8 mouse cellular contexts compared by ENCODE assay signal in genomic region chr2:168207883-168208282, GRCm38 (mm10). TPM values are rescaled to one million over a fixed set of nuclear protein-coding genes. Genes with fewer than 3 reads are reported as not detected.
DNase-seq lines count a peak whose midpoint lies in the region; ATAC-seq and TF ChIP-seq lines count a peak whose summit lies in the region.

No protein-coding gene starts in this region.

- TF ChIP-seq POLR2A in testis, adult 2 months (IDR thresholded peaks at IDR 0.05; ENCODE audit: control insufficient read depth, low read depth, low read length), result no peak

- no peak overlapping the region for H3K9ac ChIP-seq in neural tube, embryonic 11.5 days (ENCODE audit: low read length)
- peak overlapping the region; percentile 62 for H3K9ac ChIP-seq in liver, embryonic 11.5 days (ENCODE audit: low read depth, low read length)

- WGBS in neural tube, embryonic 11.5 days, result 92% methylated on average over 3 of the region's 3 CpGs
- 81% methylated on average over 3 of the region's 3 CpGs for WGBS in liver, embryonic 11.5 days

- H3K4me2 ChIP-seq in neural tube, embryonic 11.5 days (ENCODE audit: low read depth), result no peak overlapping the region
- peak overlapping the region; percentile 88 for H3K4me2 ChIP-seq in liver, embryonic 11.5 days

- no peak for ATAC-seq in neural tube, embryonic 11.5 days (ENCODE audit: insufficient read depth, low FRiP score, low TSS enrichment)
- ATAC-seq in liver, embryonic 11.5 days (replicated peaks; ENCODE audit: low FRiP score), result no peak

- DNase-seq in cerebellum, postnatal 14 days, result peak; percentile 33 to 51
- no peak for DNase-seq in cerebellum, postnatal 4 days (ENCODE audit: low spot score in 2 of 2)
- no peak for DNase-seq in neural tube, embryonic 11.5 days (ENCODE audit: low spot score)
- DNase-seq in neural tube, embryonic 10.5 days (ENCODE audit: extremely low spot score, low spot score), result no peak
- DNase-seq in liver, embryonic 11.5 days (ENCODE audit: low spot score), result no peak
- no peak for DNase-seq in spleen, postnatal 36 days (ENCODE audit: low spot score in 2 of 2)
- no peak for DNase-seq in gastrocnemius, adult 8-10 months (ENCODE audit: low spot score in 2 of 2)

- no peak for TF ChIP-seq CTCF in testis, adult 2 months (IDR thresholded peaks at IDR 0.05; ENCODE audit: control insufficient read depth, insufficient read depth, insufficient replicate concordance, low read depth, low read length)

- 0 out of 2 replicates have a peak overlapping the region, but pooled peaks have one; percentile 99 for H3K27ac ChIP-seq in neural tube, embryonic 11.5 days (ENCODE audit: low read depth, low read length)
- peak overlapping the region; percentile 99 for H3K27ac ChIP-seq in liver, embryonic 11.5 days (ENCODE audit: low read depth, low read length)
- peak overlapping the region; percentile 91 for H3K27ac ChIP-seq in testis, adult 2 months (ENCODE audit: control insufficient read depth, insufficient read depth, low read depth, low read length)

- H3K27me3 ChIP-seq in neural tube, embryonic 11.5 days (ENCODE audit: control insufficient read depth, insufficient read depth, low read length), result no peaks in the 10 kb centered on the region
- H3K27me3 ChIP-seq in liver, embryonic 11.5 days (replicated peaks; ENCODE audit: control insufficient read depth, insufficient read depth, low read length), result no peaks in the 10 kb centered on the region
- no peaks in the 10 kb centered on the region for H3K27me3 ChIP-seq in testis, adult 2 months (ENCODE audit: control insufficient read depth, insufficient read depth, low read length)

- H3K4me3 ChIP-seq in neural tube, embryonic 11.5 days (ENCODE audit: low read depth, low read length), result no peak overlapping the region
- peak overlapping the region; percentile 99; the same call in 1 of the 2 replicates for H3K4me3 ChIP-seq in liver, embryonic 11.5 days (ENCODE audit: low read depth, low read length)
- H3K4me3 ChIP-seq in testis, adult 2 months (ENCODE audit: control insufficient read depth, low read depth, low read length), result peak overlapping the region; percentile 88

- peaks cover 9% of the 10 kb centered on the region for H3K36me3 ChIP-seq in neural tube, embryonic 11.5 days (ENCODE audit: control insufficient read depth, insufficient read depth, low read length)
- H3K36me3 ChIP-seq in liver, embryonic 11.5 days (ENCODE audit: control insufficient read depth, insufficient read depth, low read length), result peaks cover 35% of the 10 kb centered on the region
- H3K36me3 ChIP-seq in testis, adult 2 months (ENCODE audit: control insufficient read depth, insufficient read depth, low read length), result peaks cover 2% of the 10 kb centered on the region

- H3K9me3 ChIP-seq in neural tube, embryonic 11.5 days (ENCODE audit: control insufficient read depth, low read length), result no peaks in the 10 kb centered on the region
- no peaks in the 10 kb centered on the region for H3K9me3 ChIP-seq in liver, embryonic 11.5 days (ENCODE audit: control insufficient read depth, low read length)

- peaks cover 8% of the 10 kb centered on the region for H3K4me1 ChIP-seq in neural tube, embryonic 11.5 days (ENCODE audit: control insufficient read depth, insufficient read depth, low read length)
- H3K4me1 ChIP-seq in liver, embryonic 11.5 days (replicated peaks; ENCODE audit: control insufficient read depth, insufficient read depth, low read length), result peaks cover 15% of the 10 kb centered on the region
- peaks cover 4% of the 10 kb centered on the region for H3K4me1 ChIP-seq in testis, adult 2 months (ENCODE audit: control insufficient read depth, insufficient read depth, low read length)

RNA-seq across cellular contexts. Expression of gene Adnp, which starts 1.0 kb away (rescaled TPM):
- 14.1 and 14.2 TPM in 2 replicates for polyA plus RNA-seq in neural tube, embryonic 11.5 days (2014; fragmentation: Nextera tagmentation; extraction: Ambion mirVana)
- polyA plus RNA-seq in liver, embryonic 11.5 days (2014; fragmentation: Nextera tagmentation; extraction: Ambion mirVana), result 4.2 and 5.3 TPM in 2 replicates
- polyA plus RNA-seq in testis, adult 2 months (2012; rRNA removed), result 23.8 and 26.7 TPM in 2 replicates
- 10 to 100 TPM in 3 of 4 experiments, 1 to 10 TPM in 1; 7.4 to 16.6 (median 13.8) TPM for total RNA-seq in gastrocnemius, adult 8-10 months (2022)

RNA-seq across cellular contexts. Expression of gene Gm20716, which starts 22.3 kb away (rescaled TPM):
- polyA plus RNA-seq in neural tube, embryonic 11.5 days (2014; fragmentation: Nextera tagmentation; extraction: Ambion mirVana), result 26.5 and 26.8 TPM in 2 replicates
- 14.6 and 17.1 TPM in 2 replicates for polyA plus RNA-seq in liver, embryonic 11.5 days (2014; fragmentation: Nextera tagmentation; extraction: Ambion mirVana)
- 14.0 and 20.7 TPM in 2 replicates for polyA plus RNA-seq in testis, adult 2 months (2012; rRNA removed)
- 10 to 100 TPM; 10.1 to 16.6 (median 14.1) TPM for total RNA-seq in gastrocnemius, adult 8-10 months (2022)

RNA-seq across cellular contexts. Expression of gene Dpm1, which starts 22.5 kb away (rescaled TPM):
- polyA plus RNA-seq in neural tube, embryonic 11.5 days (2014; fragmentation: Nextera tagmentation; extraction: Ambion mirVana), result 48.7 and 54.0 TPM in 2 replicates
- polyA plus RNA-seq in liver, embryonic 11.5 days (2014; fragmentation: Nextera tagmentation; extraction: Ambion mirVana), result 106 TPM in 2 replicates
- polyA plus RNA-seq in testis, adult 2 months (2012; rRNA removed), result 30.2 and 35.8 TPM in 2 replicates
- total RNA-seq in gastrocnemius, adult 8-10 months (2022), result 10 to 100 TPM; 49.6 to 72.9 (median 64.6) TPM

RNA-seq across cellular contexts. Expression of gene Mocs3, which starts 22.5 kb away (rescaled TPM):
- 8.2 and 8.9 TPM in 2 replicates for polyA plus RNA-seq in neural tube, embryonic 11.5 days (2014; fragmentation: Nextera tagmentation; extraction: Ambion mirVana)
- polyA plus RNA-seq in liver, embryonic 11.5 days (2014; fragmentation: Nextera tagmentation; extraction: Ambion mirVana), result 8.2 and 8.9 TPM in 2 replicates
- polyA plus RNA-seq in testis, adult 2 months (2012; rRNA removed), result 33.8 and 41.3 TPM in 2 replicates
- 1 to 10 TPM; 4.4 to 5.9 (median 5.6) TPM for total RNA-seq in gastrocnemius, adult 8-10 months (2022)

Comparison
In these comparisons a context has a peak if more than half of its experiments do, and no peak if none do; other contexts are left out.
1. DNase-seq: peak in cerebellum, postnatal 14 days (2 of 2); none in cerebellum, postnatal 4 days (0 of 2), neural tube, embryonic 11.5 days (single experiment), neural tube, embryonic 10.5 days (single experiment), liver, embryonic 11.5 days (single experiment), spleen, postnatal 36 days (0 of 2) and gastrocnemius, adult 8-10 months (0 of 2).
2. Peak in every context shown above with its lines, with median percentiles within 50 percentile points of each other: H3K27ac ChIP-seq.